Mouse (Mus musculus) thymus, postnatal 4 days (tissue): ENCODE measurements around the gene Mboat1.

Experiments
- DNase-seq: peaks from one replicate; pipeline ENCODE4 v3.0.0; 2021

Gene Mboat1

DNA sequence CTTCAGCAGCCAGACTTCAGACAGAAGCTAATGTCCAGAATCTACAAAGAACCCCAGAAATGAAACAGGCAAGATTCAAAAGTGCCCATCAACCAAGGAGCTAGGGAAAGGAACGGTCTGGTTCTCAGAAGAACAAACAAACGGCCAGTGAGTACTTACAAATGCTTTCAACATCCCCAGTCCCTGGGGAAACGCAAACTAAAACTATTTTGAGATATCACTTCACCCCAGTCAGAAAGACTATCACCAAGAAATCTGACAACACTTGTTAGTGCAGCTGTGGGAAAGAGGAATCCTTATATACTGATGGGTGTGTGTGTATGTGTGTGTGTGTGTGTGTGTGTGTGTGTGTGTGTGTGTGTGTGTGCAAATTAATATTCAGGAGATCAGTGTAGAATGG, 116.4 kb downstream of the Mboat1 start:
- no peak for DNase-seq

DNA sequence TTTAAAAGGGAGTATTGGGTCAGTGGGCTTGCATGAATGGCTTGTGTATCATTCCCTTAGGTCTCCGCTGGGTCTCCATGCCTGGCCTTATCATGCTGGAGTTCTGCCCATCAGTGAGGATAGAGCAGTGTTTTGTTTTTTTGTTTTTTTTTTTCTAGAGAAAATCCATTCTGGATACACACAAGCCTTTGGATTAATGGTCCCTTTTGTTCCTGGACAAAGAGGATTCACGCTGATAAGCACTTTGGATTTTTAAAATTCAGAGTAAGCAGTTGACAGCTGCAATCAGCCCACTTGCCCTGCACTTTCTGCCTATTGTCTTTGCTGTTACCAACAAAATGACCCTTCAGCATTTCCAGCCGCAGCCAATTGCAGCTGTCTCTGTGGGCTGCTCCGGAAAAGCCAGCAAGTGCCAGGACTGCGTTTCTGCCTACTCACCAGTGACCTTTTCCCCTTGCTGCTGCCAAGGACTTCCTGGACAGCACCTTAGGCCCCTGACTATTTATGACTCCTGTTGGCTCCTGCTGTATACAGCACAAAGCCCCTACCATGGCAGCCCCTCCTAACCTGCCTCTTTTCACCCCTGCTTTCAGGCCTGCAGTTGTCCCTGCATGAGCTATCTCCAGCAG, 117.5 kb downstream of the Mboat1 start:
- no peak for DNase-seq

DNA sequence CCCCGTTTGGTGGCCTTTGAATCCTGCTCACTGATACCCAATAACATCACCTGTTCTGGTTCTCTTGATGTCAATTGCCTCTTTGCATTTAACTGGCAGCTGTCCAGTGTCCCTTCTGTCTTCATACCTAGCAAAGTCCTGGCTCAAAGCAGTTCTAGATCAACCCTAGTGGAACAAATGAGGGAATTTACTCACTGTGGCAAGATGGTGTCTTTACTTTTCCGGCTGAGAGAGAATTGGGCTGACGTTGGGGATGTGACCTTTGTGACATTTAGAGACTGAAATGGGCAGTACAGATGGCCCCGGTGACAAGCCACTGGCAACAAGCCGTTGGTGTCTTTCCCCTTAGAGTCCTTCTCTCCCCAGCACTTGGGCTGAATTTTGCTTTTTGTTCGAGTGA, 118.1 kb downstream of the Mboat1 start:
- no peak for DNase-seq

DNA sequence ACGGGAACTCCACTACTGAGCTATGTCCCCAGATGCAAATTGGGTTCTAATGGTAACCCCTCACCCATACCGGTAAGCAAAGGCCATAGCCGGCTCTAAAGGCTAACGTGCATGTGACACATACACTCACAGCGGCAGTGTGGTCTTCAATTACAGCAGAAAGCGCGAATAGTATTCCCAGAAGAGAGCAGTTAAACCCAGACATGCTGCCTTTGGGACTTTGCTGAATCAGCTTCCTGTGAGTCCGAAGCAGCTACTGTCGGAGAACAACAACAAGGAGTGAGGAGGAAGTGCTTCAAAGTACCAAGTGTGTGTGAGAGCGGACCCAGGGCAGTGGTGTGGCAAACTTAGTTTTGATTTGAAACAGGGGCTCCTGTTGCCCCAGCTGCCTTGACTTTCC, 122.5 kb downstream of the Mboat1 start:
- no peak for DNase-seq

DNA sequence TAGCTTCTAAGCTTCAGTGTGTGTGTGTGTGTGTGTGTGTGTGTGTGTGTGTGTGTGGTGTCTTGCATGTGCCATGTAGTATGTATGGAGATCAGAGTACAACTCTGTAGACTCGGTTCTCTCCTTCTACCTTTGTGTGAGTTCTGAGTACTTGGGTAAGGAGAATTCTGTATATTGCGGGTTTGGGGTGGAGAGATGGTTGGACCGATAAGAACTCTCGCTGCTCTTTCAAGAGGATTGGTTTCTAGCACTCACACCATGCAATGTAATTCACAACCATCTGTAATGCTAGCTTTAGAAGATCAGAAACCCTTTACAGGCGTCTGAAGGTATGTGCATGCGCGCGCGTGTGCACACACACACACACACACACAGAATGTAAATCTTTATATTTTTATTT, 123.0 kb downstream of the Mboat1 start:
- DNase-seq, result no peak

DNA sequence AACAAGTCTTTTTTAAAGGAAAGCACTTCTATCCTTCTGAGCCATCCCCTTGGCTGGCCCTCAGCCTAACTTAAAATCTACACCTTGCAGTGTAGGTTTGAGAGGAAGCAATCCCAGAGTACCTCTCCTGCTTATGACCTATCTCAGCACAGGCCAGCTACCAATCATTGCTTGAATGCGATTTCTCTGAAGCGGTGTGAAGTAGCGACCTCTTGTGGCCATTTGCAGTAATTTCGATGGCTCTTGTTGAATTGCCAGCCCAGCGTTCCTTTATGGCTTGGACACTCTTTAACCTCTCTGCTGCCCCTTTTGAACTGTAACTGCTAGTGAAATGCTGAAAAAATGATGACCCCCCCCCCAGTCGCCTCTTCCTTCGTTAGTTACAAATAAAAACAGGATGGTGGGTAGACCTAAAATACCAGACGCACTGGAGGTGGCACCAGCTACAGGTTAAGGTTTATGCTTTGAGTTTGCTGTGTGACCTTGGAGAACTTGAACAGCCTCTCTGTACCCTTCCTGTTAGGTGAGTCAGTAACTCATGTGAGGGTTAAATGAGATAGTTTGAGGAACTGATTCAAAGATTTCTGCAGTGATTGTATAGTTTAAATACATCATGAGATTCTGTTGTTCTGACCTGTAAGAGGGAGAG, 123.7 kb downstream of the Mboat1 start:
- peak; percentile 80 for DNase-seq

DNA sequence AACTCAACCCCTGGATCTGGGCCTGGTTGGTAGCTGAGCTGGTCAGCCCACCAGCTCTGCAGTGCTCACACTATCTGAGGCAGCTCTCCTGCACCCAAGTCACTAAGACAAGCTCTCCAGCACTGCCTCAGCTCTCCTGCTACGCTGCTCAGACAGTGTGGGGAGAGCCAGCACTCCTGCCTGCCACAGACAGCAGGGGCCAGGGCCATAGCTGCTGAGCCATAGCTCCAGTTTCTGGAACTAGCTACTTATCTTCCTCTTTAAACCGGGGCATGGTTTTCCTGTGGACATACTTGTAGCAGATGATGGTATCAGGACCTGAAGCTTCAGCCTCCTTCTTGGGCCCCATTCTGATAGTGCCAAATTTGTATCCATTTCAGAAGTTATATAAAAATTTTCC, 127.4 kb downstream of the Mboat1 start:
- no peak for DNase-seq

DNA sequence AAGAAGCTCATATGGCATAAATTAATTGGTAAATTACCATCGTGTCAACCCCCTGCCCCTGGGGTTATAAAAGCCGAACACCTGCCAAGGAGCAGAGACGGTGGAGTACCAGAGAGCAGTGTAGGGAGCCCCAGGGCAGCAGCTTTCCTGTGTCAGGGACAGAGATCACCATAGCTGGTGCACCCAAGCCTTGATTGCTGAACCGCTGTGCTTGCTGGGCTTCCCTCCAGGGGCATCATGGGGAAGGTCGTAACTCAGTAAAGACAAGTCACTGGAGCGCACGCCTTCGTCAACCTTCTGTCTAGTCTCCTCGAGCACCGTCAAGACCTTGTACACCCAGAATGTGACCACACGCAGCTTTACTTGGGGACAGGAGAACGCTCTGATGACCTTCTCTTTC, 128.0 kb downstream of the Mboat1 start:
- DNase-seq, result no peak

DNA sequence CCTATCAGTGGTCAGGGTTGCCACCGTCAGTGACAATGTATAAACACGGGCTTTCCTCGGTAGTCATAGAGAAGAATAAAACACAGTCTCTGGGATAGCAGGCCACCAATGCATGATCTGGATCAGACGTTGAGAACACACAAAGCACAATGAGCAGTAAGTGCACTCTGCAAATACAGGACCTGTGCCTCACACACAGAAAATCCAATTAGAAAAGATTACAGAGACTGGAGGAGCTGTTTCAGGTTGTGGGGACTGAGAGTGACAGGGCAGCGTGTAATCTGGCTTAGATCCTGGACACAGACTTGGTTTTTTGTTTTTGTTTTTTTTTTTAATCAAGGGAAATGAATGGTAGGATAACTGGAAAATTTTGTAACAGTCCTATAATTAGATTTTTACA, 128.5 kb downstream of the Mboat1 start:
- no peak for DNase-seq

DNA sequence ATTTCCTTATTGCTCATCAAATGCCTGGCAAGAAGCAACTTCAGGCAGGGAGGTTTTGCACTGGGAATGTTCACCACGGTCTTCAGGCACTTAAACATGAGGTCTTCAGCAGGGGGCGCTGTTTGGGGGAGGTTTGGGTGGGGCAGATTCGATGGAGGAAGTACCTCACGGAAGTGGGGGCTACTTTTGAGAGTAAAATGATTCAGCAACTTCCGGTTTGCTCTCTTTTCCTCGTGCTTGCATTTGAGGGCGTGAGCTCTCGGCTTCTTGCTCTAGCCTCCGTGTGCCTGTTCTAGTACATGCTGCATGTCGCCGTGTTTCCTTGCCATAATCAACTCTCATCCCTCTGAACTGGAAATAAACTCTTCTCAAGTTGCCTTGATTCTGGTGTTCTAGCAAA, 129.7 kb downstream of the Mboat1 start:
- DNase-seq, result no peak

DNA sequence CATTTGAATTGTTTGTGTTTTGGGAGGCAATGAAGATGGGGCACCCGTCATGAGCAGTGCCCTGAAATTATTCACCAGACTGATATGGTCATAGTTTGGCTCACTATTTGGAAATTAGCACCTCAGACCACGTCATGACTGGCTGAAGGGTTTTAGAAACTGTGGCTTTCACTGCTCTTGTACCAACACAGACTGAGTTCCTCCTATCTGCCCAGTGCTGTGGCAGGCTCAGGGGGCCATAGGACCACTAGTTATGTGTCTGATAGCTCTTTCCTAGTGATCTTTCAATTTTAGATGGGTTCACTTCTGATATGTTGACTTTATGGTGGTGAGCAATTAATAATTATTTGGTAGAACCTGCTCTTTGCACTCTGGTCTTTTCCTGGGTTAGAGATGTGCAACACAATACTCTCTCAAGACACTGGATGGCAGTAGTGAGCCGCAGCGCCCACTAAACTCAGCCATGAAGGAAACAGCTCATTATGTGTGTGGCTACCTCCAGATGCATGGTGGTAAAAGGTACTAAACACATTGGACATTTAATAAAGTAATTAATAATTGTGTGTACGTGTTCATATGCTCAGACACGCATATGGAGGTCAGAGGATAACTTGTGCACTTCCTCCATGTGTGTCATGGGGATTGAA, 135.9 kb downstream of the Mboat1 start:
- DNase-seq, result peak; percentile 65
